Mouse (Mus musculus) kidney, adult 10 weeks (tissue): ENCODE data around the gene Hist1h2af. TPM values are rescaled to one million over a fixed set of nuclear protein-coding genes. Genes with fewer than 3 reads are reported as not detected.

ENCODE experiments used
- polyA plus RNA-seq: library from polyadenylated mRNA; stranded (reverse); fragments of 350-450 nt; fragmentation: Illumina TruSeq; extraction: RNeasy Lipid Tissue Mini Kit (QIAGEN cat#74804); gene quantifications from one replicate; pipeline ENCODE4 v1.2.3, GENCODE M21; 2014; ENCODE audit warnings: low read depth, low replicate concordance

The Hist1h2af gene
- not detected for polyA plus RNA-seq

DNA sequence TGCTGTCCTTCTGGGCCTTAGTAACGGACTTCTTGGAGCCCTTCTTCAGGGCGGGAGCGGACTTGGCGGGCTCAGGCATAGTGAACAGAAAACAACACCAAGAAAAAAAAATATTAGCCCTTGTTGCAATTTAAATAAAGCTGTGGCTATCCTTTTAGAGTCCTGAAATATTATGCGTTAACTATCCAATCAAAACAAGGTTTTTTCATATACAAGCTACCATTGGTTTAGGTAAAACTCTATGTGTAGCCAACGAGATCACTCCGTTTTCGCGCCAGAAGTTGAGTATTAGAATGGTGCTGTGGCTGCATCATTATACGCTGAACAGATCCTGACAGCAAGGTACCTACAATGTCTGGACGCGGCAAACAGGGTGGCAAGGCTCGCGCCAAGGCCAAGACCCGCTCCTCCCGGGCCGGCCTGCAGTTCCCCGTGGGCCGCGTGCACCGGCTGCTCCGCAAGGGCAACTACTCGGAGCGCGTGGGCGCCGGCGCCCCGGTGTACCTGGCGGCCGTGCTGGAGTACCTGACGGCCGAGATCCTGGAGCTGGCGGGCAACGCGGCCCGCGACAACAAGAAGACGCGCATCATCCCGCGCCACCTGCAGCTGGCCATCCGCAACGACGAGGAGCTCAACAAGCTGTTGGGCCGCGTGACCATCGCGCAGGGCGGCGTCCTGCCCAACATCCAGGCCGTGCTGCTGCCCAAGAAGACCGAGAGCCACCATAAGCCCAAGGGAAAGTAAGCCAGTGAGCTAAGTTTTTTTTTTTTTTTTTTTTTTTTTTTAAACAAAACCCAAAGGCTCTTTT is at the start of gene Hist1h2af:
TSS of gene Hist1h2af (plus strand) at position 347 of the 808 bp plus-strand sequence.

GRCm38 (mm10) chr13:23488400-23489322 is 45.0 kb upstream of the Hist1h2af start, which contains the start of gene Btn2a2:
Gene Btn2a2, minus strand, starts transcription at chr13:23488857.

GRCm38 (mm10) chr13:23530901-23531875 is 2.5 kb upstream of the Hist1h2af start, which contains the start of gene Hist1h4h:
Gene Hist1h4h, plus strand, starts transcription at chr13:23531050.

GRCm38 (mm10) chr13:23535137-23536075 is 1.7 kb downstream of the Hist1h2af start, which contains the start of gene Hist1h3g:
Gene Hist1h3g, plus strand, starts transcription at chr13:23535422.

DNA sequence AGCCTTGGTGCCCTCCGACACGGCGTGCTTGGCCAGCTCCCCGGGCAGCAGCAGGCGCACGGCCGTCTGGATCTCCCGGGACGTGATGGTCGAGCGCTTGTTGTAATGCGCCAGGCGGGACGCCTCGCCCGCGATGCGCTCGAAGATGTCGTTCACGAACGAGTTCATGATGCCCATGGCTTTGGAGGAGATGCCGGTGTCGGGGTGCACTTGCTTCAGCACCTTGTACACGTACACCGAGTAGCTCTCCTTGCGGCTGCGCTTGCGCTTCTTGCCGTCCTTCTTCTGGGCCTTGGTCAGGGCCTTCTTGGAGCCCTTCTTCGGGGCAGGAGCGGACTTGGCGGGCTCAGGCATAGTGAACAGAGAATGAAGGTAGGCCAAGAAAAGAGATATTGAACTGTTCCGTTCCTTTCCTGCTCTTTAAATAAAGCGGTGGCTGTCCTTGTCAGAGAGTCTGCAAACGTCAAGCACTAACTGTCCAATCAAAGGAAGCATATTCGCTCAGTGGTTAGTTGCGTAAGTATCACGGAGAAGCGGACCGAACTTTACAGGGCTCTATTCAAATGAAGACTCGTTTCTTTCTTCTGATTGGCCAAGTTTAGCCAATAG is 9.4 kb downstream of the Hist1h2af start, which contains the start of gene Hist1h2bh:
TSS of gene Hist1h2bh (minus strand) at position 394 of the 609 bp plus-strand sequence.

DNA sequence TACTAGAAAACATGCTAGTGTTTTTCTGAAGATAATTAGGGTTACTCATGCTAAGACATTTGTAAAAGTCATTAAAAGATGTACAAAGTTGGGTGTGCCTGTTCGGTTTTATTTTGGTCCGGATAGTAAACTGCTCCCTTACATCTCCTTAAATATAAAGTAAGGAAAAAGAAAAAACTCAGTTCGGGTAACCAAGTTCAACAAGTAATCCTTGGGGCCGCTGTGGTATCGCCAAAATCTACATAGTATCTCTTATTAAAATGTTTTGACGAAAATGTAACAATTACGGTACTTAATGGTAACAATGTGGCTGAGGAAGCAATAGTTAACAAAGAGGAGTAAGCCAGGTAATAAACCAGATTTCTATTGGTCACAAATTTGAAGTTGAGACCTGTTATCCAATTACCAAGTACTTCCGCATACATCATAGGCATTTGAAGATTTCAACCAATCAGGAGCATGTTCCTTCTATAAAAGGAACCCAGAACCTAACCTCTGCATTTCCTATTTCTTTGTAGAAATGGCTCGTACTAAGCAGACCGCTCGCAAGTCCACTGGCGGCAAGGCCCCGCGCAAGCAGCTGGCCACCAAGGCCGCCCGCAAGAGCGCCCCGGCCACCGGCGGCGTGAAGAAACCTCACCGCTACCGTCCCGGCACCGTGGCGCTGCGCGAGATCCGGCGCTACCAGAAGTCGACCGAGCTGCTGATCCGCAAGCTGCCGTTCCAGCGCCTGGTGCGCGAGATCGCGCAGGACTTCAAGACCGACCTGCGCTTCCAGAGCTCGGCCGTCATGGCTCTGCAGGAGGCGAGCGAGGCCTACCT is 10.5 kb downstream of the Hist1h2af start, which contains the start of gene Hist1h3f:
TSS of gene Hist1h3f (plus strand) at position 88 of the 822 bp plus-strand sequence.

DNA sequence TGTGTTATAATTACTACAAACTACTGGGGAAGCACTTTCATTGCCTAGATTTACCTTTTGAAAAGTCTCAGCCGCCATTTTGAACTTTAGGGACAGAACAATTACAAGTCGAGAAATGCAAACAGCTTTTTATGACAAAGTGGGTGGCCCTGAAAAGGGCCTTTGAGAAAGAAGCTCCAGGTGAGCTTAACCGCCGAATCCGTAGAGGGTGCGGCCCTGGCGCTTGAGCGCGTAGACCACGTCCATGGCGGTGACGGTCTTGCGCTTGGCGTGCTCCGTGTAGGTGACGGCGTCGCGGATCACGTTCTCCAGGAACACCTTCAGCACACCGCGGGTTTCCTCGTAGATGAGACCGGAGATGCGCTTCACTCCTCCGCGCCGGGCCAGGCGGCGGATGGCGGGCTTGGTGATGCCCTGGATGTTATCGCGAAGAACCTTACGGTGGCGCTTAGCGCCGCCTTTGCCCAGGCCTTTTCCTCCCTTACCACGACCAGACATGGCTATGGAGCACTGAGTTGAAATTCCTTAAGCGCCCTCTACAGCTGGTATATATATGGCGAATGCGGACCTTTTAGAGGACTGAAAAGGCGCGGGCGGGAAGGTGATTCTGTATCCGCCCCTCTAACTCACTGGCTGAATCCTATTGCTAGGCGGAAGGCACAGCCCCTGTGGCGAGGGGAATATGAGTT is 17.6 kb downstream of the Hist1h2af start, which contains the start of gene Hist1h4f:
TSS of gene Hist1h4f (minus strand) at position 503 of the 689 bp plus-strand sequence.

GRCm38 (mm10) chr13:23552962-23553361 is 19.3 kb downstream of the Hist1h2af start, which contains the start of gene Hist1h1d:
Gene Hist1h1d, plus strand, starts transcription at chr13:23553262.

GRCm38 (mm10) chr13:23561883-23562659 is 28.4 kb downstream of the Hist1h2af start, which contains the start of gene Hist1h3e:
Gene Hist1h3e, minus strand, starts transcription at chr13:23562369.

DNA sequence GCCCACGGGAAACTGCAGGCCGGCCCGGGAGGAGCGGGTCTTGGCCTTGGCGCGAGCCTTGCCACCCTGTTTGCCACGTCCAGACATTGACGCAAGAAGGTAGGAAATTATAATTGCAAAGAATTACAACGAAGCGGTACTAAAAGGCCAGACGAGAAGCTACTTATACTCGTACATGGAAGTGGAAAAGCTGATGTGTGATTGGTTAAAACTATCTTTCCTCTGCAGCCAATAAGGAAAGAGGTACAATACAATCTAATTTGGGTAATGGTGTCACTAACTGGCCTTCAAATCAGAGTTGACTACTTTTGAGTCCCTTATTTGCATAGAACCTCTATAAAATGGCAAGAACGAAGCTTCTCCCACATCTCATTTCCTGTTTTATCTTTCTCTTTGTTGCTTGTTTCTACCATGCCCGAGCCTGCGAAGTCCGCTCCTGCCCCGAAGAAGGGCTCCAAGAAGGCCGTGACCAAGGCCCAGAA is 37.4 kb downstream of the Hist1h2af start, which contains the start of the genes Hist1h2ae and Hist1h2bg:
TSS of gene Hist1h2ae (minus strand) at position 199 of the 482 bp plus-strand sequence.
TSS of gene Hist1h2bg (plus strand) at position 375 of the 482 bp plus-strand sequence.

GRCm38 (mm10) chr13:23573898-23574524 is 40.3 kb downstream of the Hist1h2af start, which contains the start of the genes Hist1h2bf and Hist1h2ad:
Gene Hist1h2bf, minus strand, starts transcription at chr13:23574196.
Gene Hist1h2ad, plus strand, starts transcription at chr13:23574381.

DNA sequence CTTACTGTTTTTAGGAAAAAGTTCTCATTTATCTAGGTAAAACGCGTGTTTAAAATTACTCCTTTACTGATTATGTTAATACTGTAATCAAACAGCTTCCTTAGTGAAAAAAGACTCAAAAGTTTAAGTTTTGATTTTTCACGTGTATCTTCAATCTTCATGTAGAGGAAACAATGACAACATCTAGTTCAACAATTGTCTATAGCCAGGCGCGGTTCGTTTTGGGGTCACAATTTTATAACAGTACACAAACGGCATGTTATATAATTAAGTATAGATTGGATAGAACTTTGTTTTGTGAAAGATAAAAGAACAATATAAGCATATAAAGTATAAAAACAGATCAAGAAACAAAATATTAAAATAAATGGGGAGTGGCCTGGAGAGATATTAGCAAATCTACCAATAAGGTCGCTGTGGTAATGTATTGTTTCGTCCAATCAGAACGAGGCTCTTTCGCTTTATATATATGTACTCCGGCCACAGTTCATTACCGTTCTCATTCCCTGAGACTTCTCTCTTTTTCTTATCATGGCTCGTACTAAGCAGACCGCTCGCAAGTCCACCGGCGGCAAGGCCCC is 41.7 kb downstream of the Hist1h2af start, which contains the start of gene Hist1h3d:
TSS of gene Hist1h3d (plus strand) at position 493 of the 581 bp plus-strand sequence.

DNA sequence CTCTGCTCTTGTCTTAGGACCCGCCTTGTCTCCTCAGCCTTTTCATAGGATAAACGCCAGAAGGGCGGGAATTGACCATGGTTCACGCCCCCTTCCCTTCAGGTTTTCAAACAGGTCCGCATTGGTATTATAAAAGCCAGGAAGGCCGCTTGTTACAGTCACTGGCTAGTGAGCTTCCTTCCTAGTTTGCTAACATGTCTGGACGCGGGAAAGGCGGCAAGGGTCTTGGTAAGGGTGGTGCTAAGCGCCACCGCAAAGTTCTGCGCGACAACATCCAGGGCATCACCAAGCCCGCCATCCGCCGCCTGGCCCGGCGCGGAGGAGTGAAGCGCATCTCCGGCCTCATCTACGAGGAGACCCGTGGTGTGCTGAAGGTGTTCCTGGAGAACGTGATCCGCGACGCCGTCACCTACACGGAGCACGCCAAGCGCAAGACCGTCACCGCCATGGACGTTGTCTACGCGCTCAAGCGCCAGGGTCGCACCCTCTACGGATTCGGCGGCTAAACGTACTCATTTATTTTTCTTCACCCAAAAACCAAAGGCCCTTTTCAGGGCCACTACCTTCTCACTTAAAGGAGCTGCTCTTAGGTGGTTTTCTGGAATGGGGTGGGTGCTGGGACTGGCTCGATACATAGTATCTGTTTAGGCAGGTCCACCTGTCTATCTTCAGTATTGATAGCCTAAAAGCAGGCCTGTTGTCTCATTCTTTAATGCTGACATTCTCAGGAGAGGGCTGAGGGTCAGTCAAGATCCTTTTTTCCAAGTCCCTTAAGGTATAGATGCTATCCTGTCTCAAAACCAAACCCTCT is 47.9 kb downstream of the Hist1h2af start, which contains the start of gene Hist1h4d:
TSS of gene Hist1h4d (plus strand) at position 191 of the 811 bp plus-strand sequence.

